Mouse (Mus musculus) MEL (cell line): ENCODE data around the gene Dcakd. TPM values are rescaled to one million over a fixed set of nuclear protein-coding genes. Genes with fewer than 3 reads are reported as not detected.

Source experiments
- DNase-seq: peaks from one replicate; pipeline ENCODE4 v3.0.0; 2011; ENCODE audit warnings: low read depth, low spot score
- H3K27ac ChIP-seq: 2 replicates; pipeline ENCODE4 v1.5.1; 2012; ENCODE audit warnings: low read depth, mild to moderate bottlenecking, control low read depth, low read length, moderate library complexity; ENCODE audit not compliant: control insufficient read depth
- H3K27me3 ChIP-seq, 2 experiments: fragments of 150-350 bp in 1 of 2; sonication (generic) in 1 of 2; 2 replicates each; pipeline ENCODE4 v1.6.1; 2012; ENCODE audit warnings: low read length in 2 of 2, mild to moderate bottlenecking in 2 of 2, improper control_type of control experiment in 1 of 2, moderate library complexity in 1 of 2; ENCODE audit not compliant: insufficient read depth in 2 of 2, control insufficient read depth in 1 of 2
- H3K36me3 ChIP-seq, 2 experiments: 2 replicates each; pipeline ENCODE4 v1.6.1; 2012 to 2014; ENCODE audit warnings: low read length in 2 of 2, improper control_type of control experiment in 1 of 2, inconsistent platforms in 1 of 2, mild to moderate bottlenecking in 1 of 2; ENCODE audit not compliant: insufficient read depth in 2 of 2, control insufficient read depth in 1 of 2
- H3K4me1 ChIP-seq, 2 experiments: fragments of 150-350 bp in 1 of 2; sonication (generic) in 1 of 2; 2 replicates each; pipeline ENCODE4 v1.6.1; 2012; ENCODE audit warnings: low read length in 2 of 2, improper control_type of control experiment in 1 of 2, mild to moderate bottlenecking in 1 of 2; ENCODE audit not compliant: insufficient read depth in 2 of 2, control insufficient read depth in 1 of 2
- H3K4me3 ChIP-seq, 2 experiments: fragments of 150-350 bp in 1 of 2; sonication (generic) in 1 of 2; 2 replicates each; pipeline ENCODE4 v1.5.1; 2012; ENCODE audit warnings: low read depth in 2 of 2, low read length in 2 of 2, mild to moderate bottlenecking in 2 of 2, moderate library complexity in 2 of 2, control low read depth in 1 of 2, improper control_type of control experiment in 1 of 2; ENCODE audit not compliant: control insufficient read depth in 1 of 2, insufficient read depth in 1 of 2
- H3K79me2 ChIP-seq: 2 replicates; pipeline ENCODE4 v1.6.1; 2012; ENCODE audit warnings: mild to moderate bottlenecking, low read length, moderate library complexity; ENCODE audit not compliant: control insufficient read depth, poor library complexity, insufficient read depth
- H3K9ac ChIP-seq: 2 replicates; pipeline ENCODE4 v1.6.1; 2012; ENCODE audit warnings: low read depth, mild to moderate bottlenecking, control low read depth, low read length, moderate library complexity; ENCODE audit not compliant: control insufficient read depth, poor library complexity, severe bottlenecking
- H3K9me3 ChIP-seq: fragments of 150-350 bp; sonication (generic); replicated peaks from 2 replicates; pipeline ENCODE4 v1.6.1; 2012; ENCODE audit warnings: mild to moderate bottlenecking, low read length, improper control_type of control experiment, moderate library complexity; ENCODE audit not compliant: insufficient read depth
- E2F4 ChIP-seq: IDR thresholded peaks from 2 replicates; pipeline ENCODE4 v1.6.1; 2011; ENCODE audit warnings: low read depth, low read length, improper control_type of control experiment, borderline replicate concordance
- GATA1 ChIP-seq: IDR thresholded peaks from 2 replicates; pipeline ENCODE4 v1.6.1; 2011; ENCODE audit warnings: low read depth, low read length, improper control_type of control experiment
- HCFC1 ChIP-seq: IDR thresholded peaks from 2 replicates; pipeline ENCODE4 v1.6.1; 2012; ENCODE audit warnings: low read depth, mild to moderate bottlenecking, inconsistent platforms, low read length, improper control_type of control experiment, moderate library complexity
- MAFK ChIP-seq: IDR thresholded peaks from 2 replicates; pipeline ENCODE4 v1.6.1; 2011; ENCODE audit warnings: low read depth, mild to moderate bottlenecking, low read length, improper control_type of control experiment, borderline replicate concordance
- MAX ChIP-seq: IDR thresholded peaks from 2 replicates; pipeline ENCODE4 v1.6.1; 2011; ENCODE audit warnings: low read length, improper control_type of control experiment
- MAZ ChIP-seq: IDR thresholded peaks from 2 replicates; pipeline ENCODE4 v1.6.1; 2012; ENCODE audit warnings: low read depth, mild to moderate bottlenecking, inconsistent platforms, low read length, improper control_type of control experiment
- MYB ChIP-seq: IDR thresholded peaks from 2 replicates; pipeline ENCODE4 v1.6.1; 2011; ENCODE audit warnings: mild to moderate bottlenecking, low read depth, low read length, improper control_type of control experiment
- NRF1 ChIP-seq: IDR thresholded peaks from 2 replicates; pipeline ENCODE4 v1.6.1; 2014; ENCODE audit warnings: low read depth, mild to moderate bottlenecking, inconsistent platforms, low read length, improper control_type of control experiment, moderate library complexity; ENCODE audit not compliant: poor library complexity, insufficient read depth, severe bottlenecking
- POLR2A ChIP-seq, 2 experiments: IDR thresholded peaks; 2 replicates each; pipeline ENCODE4 v1.6.1; 2011 to 2012; ENCODE audit warnings: low read length in 2 of 2, mild to moderate bottlenecking in 2 of 2, control low read depth in 1 of 2, improper control_type of control experiment in 1 of 2, low read depth in 1 of 2, moderate library complexity in 1 of 2; ENCODE audit not compliant: control insufficient read depth in 1 of 2, insufficient read depth in 1 of 2, poor library complexity in 1 of 2
- POLR2AphosphoS5 ChIP-seq: IDR thresholded peaks from 2 replicates; pipeline ENCODE4 v1.6.1; 2012; ENCODE audit warnings: low read depth, borderline replicate concordance, mild to moderate bottlenecking, inconsistent platforms, low read length, moderate library complexity, mixed read lengths
- TCF12 ChIP-seq: IDR thresholded peaks from 2 replicates; pipeline ENCODE4 v1.6.1; 2014; ENCODE audit warnings: low read depth, mild to moderate bottlenecking, inconsistent platforms, low read length, improper control_type of control experiment, moderate library complexity
- ZC3H11A ChIP-seq: IDR thresholded peaks from 2 replicates; pipeline ENCODE4 v1.6.1; 2012; ENCODE audit warnings: low read depth, mild to moderate bottlenecking, inconsistent platforms, low read length, improper control_type of control experiment
- ZMIZ1 ChIP-seq: IDR thresholded peaks from 2 replicates; pipeline ENCODE4 v1.6.1; 2012; ENCODE audit warnings: low read depth, mild to moderate bottlenecking, inconsistent platforms, low read length, improper control_type of control experiment, moderate library complexity
- ZNF384 ChIP-seq: IDR thresholded peaks from 2 replicates; pipeline ENCODE4 v1.6.1; 2012; ENCODE audit warnings: low read depth, mild to moderate bottlenecking, inconsistent platforms, low read length, improper control_type of control experiment
- polyA plus RNA-seq, 2 experiments: library from polyadenylated mRNA; stranded (reverse) in 1 of 2; unstranded in 1 of 2; fragments of >175 nt in 1 of 2; fragments of >200 nt in 1 of 2; gene quantifications; 2 replicates each; pipeline versions ENCODE4 v1.2.1 to v1.2.4; 2012; ENCODE audit warnings: low replicate concordance in 2 of 2, low read depth in 1 of 2; ENCODE audit not compliant: insufficient read length in 2 of 2, insufficient read depth in 1 of 2, missing spikeins in 1 of 2
- total RNA-seq: library from RNA; depleted of rRNA; stranded (reverse); fragments of 300-350 nt; gene quantifications from 2 replicates; pipeline ENCODE4 v1.2.3, GENCODE M21; 2012

Dcakd gene
- total and polyA plus RNA-seq, 3 experiments, result 15.6 to 112 (median 82.3) TPM

- Histone ChIP-seq H3K9me3 (no peaks in the 10 kb centered on the region), H3K79me2 (no peaks in the 10 kb centered on the region)
- TF ChIP-seq ZC3H11A, result no peak
- TF ChIP-seq NRF1, result no peak
- no peak for TF ChIP-seq HCFC1
- no peak for TF ChIP-seq MAFK
- TF ChIP-seq TCF12, result no peak
- no peak for TF ChIP-seq POLR2AphosphoS5
- TF ChIP-seq ZMIZ1, result no peak
- no peak for TF ChIP-seq ZNF384
- TF ChIP-seq MAZ, result no peak
- TF ChIP-seq MYB, result no peak
- TF ChIP-seq E2F4, result no peak
- TF ChIP-seq, all 39 proteins: peak for 0
- H3K4me1 ChIP-seq, result no peaks in the 10 kb centered on the region
- no peak for DNase-seq
- peaks cover 15 to 18% of the 10 kb centered on the region in 2 experiments for H3K27me3 ChIP-seq
- H3K27ac ChIP-seq, result no peak overlapping the region
- no peaks in the 10 kb centered on the region for H3K36me3 ChIP-seq
- H3K4me3 ChIP-seq, result no peak overlapping the region
- H3K9ac ChIP-seq, result no peak overlapping the region
These were observed 71.0 kb downstream of the Dcakd start for GRCm38 (mm10) chr11:102956962-102957614.

GRCm38 (mm10) chr11:102952922-102953321 is 75.2 kb downstream of the Dcakd start:
- Histone ChIP-seq H3K36me3 (no peaks in the 10 kb centered on the region), H3K4me1 (no peaks in the 10 kb centered on the region), H3K27ac (no peak overlapping the region)
- no peak for TF ChIP-seq NRF1
- TF ChIP-seq HCFC1, result no peak
- no peak for TF ChIP-seq ZMIZ1
- no peak for TF ChIP-seq GATA1
- TF ChIP-seq POLR2AphosphoS5, result no peak
- no peak for TF ChIP-seq MAX
- no peak for TF ChIP-seq POLR2A (IDR thresholded peaks at IDR 0.05; ENCODE audit: control insufficient read depth in 1 of 2, insufficient read depth in 1 of 2, low read depth in 1 of 2, low read length in 2 of 2, poor library complexity in 1 of 2)
- TF ChIP-seq, all 39 proteins: peak for 0
- H3K9me3 ChIP-seq, result no peaks in the 10 kb centered on the region
- H3K79me2 ChIP-seq, result no peaks in the 10 kb centered on the region
- peaks cover 21 to 24% of the 10 kb centered on the region in 2 experiments for H3K27me3 ChIP-seq
- no peak for DNase-seq
- H3K4me3 ChIP-seq, result no peak overlapping the region
- no peak overlapping the region for H3K9ac ChIP-seq
